Mouse (Mus musculus) kidney, postnatal 10 days (tissue): ENCODE measurements around the gene Mchr1.

Experiments used
- DNase-seq: peaks from one replicate; pipeline ENCODE4 v3.0.0; 2021; ENCODE audit warnings: mixed read lengths

Mchr1 gene

GRCm38 (mm10) chr15:81228258-81228657 lies 7.0 kb upstream of the Mchr1 start:
- no peak for DNase-seq

DNA sequence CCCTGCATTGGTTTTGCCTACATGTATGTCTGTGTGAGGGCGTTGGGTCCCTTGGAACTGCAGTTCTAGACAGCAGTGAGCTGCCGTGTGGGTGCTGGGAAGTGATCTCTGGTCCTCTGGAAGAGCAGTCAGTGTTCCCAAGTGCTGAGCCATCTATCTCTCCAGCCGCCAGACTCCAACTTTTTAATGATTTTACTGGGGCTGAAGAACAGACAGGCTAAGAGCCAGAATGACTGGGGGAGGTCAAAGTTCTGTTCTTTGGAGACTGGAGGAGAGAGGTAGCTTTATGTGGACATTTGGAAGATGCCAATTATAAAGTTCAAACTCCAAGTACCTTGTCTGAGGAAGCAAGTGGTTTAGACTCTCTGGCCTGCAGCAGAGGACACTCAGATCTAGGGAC lies 5.5 kb upstream of the Mchr1 start:
- DNase-seq = peak; percentile 22

DNA sequence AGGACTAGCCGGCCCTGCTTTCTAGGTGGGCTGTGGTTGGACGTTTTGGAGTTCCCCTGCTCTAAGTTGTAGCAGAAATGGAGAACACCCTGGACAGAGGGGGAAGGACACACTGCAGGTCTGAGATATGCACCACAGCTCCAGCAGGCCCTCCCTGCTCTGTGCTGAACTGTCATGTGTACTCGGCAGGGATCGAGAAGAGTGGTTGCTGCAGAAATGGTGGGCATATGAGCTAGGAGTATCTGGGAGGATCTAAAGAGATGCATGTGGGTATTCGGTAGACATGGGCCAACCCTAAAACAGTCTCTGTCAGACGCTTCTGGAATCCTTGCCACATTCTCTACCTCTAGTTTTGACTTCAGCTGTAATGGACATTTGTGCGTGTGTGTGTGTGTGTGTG lies 4.0 kb upstream of the Mchr1 start:
- no peak for DNase-seq

DNA sequence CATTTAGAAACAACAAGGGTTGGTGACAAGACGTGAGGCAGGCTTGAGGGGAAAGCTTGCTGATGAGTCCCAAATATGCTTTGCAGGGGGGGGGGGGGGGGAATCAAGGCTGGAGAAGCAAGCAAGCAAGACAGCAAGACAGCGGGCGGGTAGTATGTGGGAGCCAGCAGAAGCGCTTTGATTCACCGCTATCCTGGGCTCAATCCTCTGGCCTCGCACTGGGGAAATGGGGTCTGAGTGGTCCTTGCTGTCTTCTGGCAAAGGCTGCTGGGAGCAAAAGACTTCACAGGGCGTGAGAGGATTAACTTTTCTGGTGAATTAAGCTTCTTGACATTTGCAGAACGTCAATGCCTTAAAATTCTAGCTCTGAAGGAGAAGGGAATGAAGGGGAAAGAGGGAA lies 763 bp downstream of the Mchr1 start:
- no peak for DNase-seq

DNA sequence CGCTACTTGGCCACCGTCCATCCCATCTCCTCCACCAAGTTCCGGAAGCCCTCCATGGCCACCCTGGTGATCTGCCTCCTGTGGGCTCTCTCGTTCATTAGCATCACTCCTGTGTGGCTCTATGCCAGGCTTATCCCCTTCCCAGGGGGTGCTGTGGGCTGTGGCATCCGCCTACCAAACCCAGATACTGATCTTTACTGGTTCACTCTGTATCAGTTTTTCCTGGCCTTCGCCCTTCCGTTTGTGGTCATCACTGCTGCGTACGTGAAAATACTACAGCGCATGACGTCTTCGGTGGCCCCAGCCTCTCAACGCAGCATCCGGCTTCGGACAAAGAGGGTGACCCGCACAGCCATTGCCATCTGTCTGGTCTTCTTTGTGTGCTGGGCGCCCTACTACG lies 2.2 kb downstream of the Mchr1 start:
- no peak for DNase-seq

DNA sequence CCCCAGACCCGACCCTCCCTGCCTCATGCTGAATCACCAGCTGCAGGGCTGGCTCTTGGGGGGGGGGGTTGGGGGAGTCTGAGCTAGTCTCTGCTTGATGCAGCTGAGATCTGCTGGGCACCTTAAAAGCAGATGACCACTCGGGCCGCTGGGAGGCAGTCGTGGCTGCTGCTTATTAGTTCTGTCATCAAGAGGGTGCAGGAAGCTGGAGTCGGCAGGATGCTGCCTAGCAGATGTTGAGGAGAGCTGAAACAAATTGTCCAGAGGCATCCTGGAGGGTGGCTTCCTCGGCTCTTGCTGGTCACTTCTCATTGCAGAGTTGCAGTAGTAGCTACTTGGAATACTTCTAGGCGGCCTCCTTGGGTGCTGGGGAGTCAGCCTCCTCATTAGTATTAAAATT lies 4.0 kb downstream of the Mchr1 start:
- DNase-seq = peak; percentile 75

DNA sequence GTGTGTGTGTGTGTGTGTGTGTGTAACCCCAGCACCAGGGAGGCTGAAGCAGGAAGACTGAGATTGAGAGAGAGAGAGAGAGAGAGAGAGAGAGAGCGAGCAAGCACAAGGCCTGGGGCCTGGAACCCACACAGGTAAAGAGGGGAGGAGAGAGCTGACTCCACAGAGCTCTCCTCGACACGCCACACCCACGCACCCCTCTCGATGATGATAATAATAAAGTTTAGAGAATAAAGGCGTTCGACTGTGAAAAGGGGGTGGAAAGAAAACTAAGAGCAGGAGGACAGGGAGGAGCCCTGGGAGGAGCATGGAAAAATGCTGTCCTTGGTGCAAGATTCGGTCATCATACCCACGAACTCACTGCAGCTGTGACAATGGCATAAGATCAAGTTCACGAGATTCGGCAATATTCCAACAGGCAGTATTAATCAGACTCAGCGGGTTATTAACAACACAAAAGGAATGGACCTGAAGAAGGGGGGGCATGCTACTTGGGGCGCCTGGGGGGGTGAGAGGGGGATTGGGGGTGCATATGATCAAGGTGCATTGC lies 4.6 kb downstream of the Mchr1 start:
- no peak for DNase-seq

DNA sequence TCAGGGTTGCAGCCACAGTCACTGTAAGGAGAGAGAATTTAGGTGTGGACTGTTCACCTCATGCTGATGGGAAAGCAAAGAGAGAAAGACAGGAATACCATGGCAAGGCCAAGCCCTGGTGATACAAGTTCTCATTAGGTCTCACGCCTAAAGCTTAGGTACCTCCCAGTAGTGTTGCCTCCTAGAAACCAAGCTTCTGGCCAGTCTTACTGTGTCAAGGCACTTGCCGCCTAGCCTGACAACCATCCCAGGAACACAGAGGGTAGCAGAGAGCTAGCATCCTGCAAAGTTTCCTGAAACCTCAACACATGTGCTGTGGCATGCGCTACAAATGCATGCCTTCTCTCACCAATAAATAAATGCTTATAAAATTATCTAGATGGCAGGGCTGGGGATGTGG lies 11.6 kb downstream of the Mchr1 start:
- no peak for DNase-seq

DNA sequence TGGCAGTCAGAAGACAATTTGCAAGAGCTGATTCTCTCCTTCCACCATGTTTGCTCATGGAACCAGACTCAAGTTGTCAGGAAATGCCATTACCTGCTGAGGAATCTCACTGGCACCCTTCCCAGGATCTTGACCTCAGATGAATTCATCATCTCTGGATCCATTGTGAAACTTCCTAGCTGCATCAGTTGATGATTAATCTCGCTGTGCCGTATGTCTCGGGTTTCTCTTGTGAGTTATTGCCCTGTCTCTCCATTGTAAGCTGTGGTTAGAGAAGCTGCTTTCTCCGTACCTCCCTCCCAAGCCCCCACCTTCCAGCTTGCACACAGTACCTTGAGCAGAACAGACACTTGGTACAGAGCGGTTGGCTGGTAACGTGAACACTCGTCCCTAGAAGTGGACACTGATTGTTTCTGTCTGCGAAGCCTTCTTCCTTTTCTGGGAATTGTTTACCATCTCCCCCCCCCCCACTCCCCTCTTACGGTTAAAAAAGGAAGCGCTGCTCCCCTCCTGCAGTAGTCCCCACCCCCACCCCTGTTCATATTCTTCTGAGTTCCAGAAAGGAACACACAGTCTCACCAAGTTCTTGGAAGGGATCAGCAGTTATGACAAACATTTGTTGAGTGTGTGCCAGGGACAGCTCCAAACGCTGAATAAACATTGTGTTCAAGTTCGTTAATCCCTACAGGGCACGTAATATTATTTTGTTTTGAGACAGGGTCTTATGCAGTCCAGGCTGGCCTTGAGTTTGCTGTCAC lies 12.5 kb downstream of the Mchr1 start:
- DNase-seq = peak; percentile 88

DNA sequence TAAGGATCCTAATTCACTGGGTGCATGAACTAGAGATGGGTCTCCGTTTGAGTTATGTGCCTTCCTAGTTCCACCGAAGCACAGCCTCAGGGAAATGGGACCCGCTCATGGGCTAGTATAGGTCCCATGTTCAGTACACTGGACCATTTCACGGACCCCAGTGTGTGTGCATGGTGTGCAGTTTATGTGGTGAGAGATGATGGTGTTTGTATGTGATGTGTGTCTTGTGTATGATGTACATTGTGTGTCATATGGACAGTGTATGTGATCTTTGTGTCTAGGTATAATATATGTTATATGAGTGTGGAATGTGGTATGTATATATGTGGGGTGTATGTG lies 13.0 kb downstream of the Mchr1 start:
- DNase-seq = no peak

DNA sequence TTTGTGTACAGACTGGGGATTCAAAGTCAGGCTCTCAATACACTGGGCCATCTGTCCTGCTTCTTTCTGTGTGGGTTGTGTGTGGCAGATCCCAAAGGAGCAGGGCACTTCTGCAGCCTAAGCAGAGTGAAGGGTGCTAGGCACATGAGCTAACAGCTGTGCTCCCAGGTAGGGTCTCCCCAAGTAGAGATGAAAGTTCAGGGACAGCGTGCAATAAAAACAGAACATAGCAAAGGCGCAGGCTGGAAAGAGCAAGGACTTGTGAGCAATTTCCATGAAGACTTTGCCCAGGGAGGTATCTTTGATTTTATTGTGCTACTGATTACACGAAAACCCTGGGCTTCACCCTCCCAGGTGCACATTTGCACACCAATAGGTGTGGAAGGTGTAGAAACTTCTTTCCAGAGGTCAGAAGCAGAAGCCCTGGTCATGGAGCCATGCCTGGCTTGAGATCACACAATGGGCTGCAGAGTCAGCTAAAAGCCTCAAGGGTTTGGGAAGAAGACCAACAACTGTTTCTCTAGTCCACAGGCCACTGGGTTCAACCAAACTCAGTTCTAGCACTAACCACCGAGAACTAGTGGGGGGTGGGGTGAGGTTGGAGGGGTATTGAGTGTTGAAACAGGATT lies 13.8 kb downstream of the Mchr1 start:
- no peak for DNase-seq

- DNase-seq = peak; percentile 11
Observed at GRCm38 (mm10) chr15:81252626-81253174, 17.4 kb downstream of the Mchr1 start.

- peak; percentile 14 for DNase-seq
Observed at GRCm38 (mm10) chr15:81253585-81253984, 18.3 kb downstream of the Mchr1 start.

DNA sequence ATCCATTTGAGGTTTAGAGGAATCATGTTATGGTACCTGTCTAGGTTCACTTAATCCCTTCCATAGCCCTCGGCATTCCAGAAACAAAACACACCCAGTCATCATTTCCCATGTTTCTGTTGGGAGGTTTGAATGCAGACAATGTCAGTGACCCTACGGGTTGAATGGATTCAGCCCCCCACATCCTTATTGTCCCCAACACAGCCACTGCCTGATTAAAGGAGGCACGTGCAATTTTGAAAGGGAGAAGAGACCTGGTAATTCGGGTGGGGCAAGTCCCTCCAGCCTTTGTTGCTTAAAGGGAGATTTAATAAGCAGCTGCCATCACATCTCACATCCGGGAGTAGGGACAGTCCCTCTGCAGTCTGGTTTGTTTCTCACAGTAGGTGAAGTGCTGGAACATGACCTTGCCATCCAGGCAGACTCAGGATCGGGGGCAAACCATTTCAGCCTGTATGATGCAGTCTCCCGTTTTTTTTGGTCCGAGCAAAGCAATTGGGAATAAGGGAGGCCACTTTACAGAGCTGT lies 18.9 kb downstream of the Mchr1 start:
- DNase-seq = no peak

DNA sequence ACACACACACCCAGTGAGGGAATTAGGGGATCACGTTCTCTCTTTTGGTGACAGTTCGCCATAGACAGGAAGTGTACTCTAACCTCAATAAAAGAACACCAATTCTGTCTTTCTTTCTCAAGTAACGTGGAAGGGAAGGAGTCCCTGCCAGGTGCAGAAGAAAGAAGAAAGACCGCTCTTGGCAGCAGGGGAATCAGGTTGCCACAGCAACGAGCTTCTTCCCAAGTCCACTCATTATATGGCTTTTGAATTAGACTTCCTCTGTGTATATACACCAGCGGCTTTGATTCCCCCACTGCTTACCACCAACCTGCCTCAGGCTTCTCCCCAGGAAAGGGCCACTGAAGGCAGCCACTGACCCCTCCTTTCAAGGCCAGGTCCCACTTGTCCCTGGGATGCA lies 19.8 kb downstream of the Mchr1 start:
- DNase-seq = no peak

- DNase-seq = no peak
Observed at GRCm38 (mm10) chr15:81258296-81258695, 23.0 kb downstream of the Mchr1 start.

GRCm38 (mm10) chr15:81259304-81259703 lies 24.0 kb downstream of the Mchr1 start:
- no peak for DNase-seq

GRCm38 (mm10) chr15:81260208-81260607 lies 24.9 kb downstream of the Mchr1 start:
- no peak for DNase-seq

GRCm38 (mm10) chr15:81264392-81265095 lies 29.2 kb downstream of the Mchr1 start:
- DNase-seq = peak; percentile 34

DNA sequence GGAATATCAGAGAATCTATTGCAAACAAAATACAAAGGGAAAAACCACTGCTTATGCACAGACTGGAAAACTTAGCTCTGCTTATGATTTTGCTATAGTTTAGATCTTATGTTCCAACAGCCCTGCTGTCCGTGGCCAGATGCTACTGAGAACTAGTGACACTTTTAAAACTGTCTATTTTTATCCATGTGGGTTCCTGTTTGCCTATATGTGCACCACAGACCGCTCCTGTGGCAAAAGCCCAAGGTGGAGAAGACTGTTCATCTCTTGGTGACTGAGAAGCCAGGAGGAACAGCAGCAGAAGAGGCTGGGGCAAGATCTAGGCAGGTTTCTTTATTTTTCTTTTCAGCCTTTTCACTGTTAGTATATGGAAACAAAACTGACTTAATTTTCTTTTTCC lies 32.1 kb downstream of the Mchr1 start:
- no peak for DNase-seq

GRCm38 (mm10) chr15:81272305-81273053 lies 37.2 kb downstream of the Mchr1 start:
- DNase-seq = peak; percentile 44

- DNase-seq = no peak
Observed at GRCm38 (mm10) chr15:81273361-81273760, 38.1 kb downstream of the Mchr1 start.

DNA sequence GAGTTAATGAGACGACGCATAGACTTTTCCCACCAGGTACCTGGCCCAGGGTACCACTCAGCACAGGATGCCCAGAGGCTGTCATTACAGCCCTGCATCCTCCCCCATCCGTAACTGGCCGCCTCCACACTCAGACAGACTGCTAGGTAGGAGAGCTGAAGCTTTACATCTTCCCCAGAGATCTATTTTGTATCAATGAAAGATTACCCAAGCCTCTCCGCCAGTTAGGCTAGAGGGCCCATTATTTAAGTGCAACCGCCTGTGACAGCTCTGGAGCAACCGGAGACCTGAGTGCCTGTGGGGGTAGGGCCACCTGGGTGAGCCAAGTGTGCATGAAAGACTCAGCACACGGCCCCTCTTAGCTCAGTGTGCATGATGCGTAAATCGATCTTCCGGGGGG lies 42.6 kb downstream of the Mchr1 start:
- peak; percentile 48 for DNase-seq
